In the genomic region with DNA sequence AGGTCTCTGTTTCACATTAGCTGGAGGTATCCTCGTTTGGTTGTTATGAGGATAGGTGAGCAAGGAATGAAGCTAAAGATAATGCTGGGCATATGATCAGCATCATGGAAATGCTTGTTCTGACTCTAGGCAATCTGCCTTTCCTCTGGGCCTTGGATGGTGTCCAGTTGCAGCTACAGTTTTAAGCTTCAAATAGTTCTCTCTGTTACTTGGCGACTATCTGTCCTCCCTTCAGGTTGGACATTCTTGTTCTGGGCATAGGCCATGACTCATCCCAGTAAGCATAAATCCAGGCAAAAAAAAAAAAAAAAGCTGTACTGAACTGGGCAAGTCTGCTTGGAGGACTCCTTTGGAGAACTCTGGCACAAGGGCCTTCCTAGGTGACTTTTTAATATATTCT, we compare ENCODE assay signal across 17 mouse cellular contexts.
DNase-seq lines count a peak whose midpoint lies in the region; ATAC-seq lines count a peak whose summit lies in the region.
"Had no signal": no experiment of that assay in that cellular context is flagged by ENCODE, and none has a peak within 500 bp of the region (broad histone marks: within the 10 kb centered on the region; RNA-seq: fewer than 3 reads in every experiment).

No protein-coding gene starts in this region.

- H3K4me2 ChIP-seq in heart, embryonic 11.5 days: no peak overlapping the region
- H3K4me2 ChIP-seq in liver, embryonic 12.5 days: no peak overlapping the region
- H3K4me2 ChIP-seq: forebrain, embryonic 15.5 days; liver, embryonic 13.5 days; neural tube, embryonic 13.5 days had no signal

- 32% methylated on average over 2 of the region's 2 CpGs for WGBS in heart, embryonic 11.5 days (ENCODE audit: insufficient replicate concordance)
- 54% methylated on average over 2 of the region's 2 CpGs for WGBS in liver, embryonic 12.5 days (ENCODE audit: insufficient replicate concordance)

- DNase-seq in heart, adult 18-20 months: peak; percentile 49 to 67
- DNase-seq in NIH3T3 (ENCODE audit: low read depth): peak; percentile 42
- peak; percentile 12 to 55 for DNase-seq in heart, adult 9 months (ENCODE audit: low spot score in 2 of 2)
- DNase-seq in heart, postnatal 4 days: peak; percentile 74
- no peak for DNase-seq in embryo, embryonic 11 days
- DNase-seq: cerebellum, adult 9-10 months; kidney, adult 18-20 months; kidney, postnatal 36 days; liver, embryonic 13.5 days; right cerebral cortex, postnatal 4 days had no signal

- H3K9me3 ChIP-seq in heart, embryonic 11.5 days (replicated peaks; ENCODE audit: control insufficient read depth, low read length): no peaks in the 10 kb centered on the region
- H3K9me3 ChIP-seq in liver, embryonic 12.5 days (replicated peaks): no peaks in the 10 kb centered on the region
- H3K9me3 ChIP-seq: forebrain, embryonic 15.5 days; limb, embryonic 10.5 days; liver, embryonic 13.5 days; megakaryocyte, embryonic 14.5 days; neural tube, embryonic 13.5 days had no signal

- no peak overlapping the region for H3K9ac ChIP-seq in heart, embryonic 11.5 days (ENCODE audit: low read depth, low read length)
- H3K9ac ChIP-seq in liver, embryonic 12.5 days: no peak overlapping the region
- H3K9ac ChIP-seq: forebrain, embryonic 15.5 days; liver, embryonic 13.5 days; neural tube, embryonic 13.5 days had no signal

- no peak for ATAC-seq in heart, embryonic 11.5 days (replicated peaks; ENCODE audit: insufficient number of reproducible peaks, low FRiP score, low TSS enrichment)
- ATAC-seq in liver, embryonic 12.5 days: no peak
- ATAC-seq: forebrain, embryonic 15.5 days; hindbrain, embryonic 16.5 days had no signal

- no peak overlapping the region for H3K27ac ChIP-seq in heart, embryonic 11.5 days (ENCODE audit: low read depth, low read length)
- no peak overlapping the region for H3K27ac ChIP-seq in liver, embryonic 12.5 days
- H3K27ac ChIP-seq: forebrain, embryonic 15.5 days; limb, embryonic 10.5 days; liver, embryonic 13.5 days; neural tube, embryonic 13.5 days had no signal

- H3K27me3 ChIP-seq in heart, embryonic 11.5 days (ENCODE audit: control insufficient read depth, insufficient read depth, low read length): no peaks in the 10 kb centered on the region
- no peaks in the 10 kb centered on the region for H3K27me3 ChIP-seq in liver, embryonic 12.5 days (replicated peaks)
- H3K27me3 ChIP-seq: forebrain, embryonic 15.5 days; liver, embryonic 13.5 days; megakaryocyte, embryonic 14.5 days; neural tube, embryonic 13.5 days had no signal

- H3K4me1 ChIP-seq in heart, embryonic 11.5 days (ENCODE audit: control insufficient read depth, insufficient read depth, low read length): peaks cover 4% of the 10 kb centered on the region; the same call in 1 of the 2 replicates
- H3K4me1 ChIP-seq in liver, embryonic 12.5 days: no peaks in the 10 kb centered on the region
- H3K4me1 ChIP-seq: forebrain, embryonic 15.5 days; limb, embryonic 10.5 days; liver, embryonic 13.5 days; megakaryocyte, embryonic 14.5 days had no signal

- H3K36me3 ChIP-seq in heart, embryonic 11.5 days (ENCODE audit: control insufficient read depth, insufficient read depth, low read length): no peaks in the 10 kb centered on the region
- no peaks in the 10 kb centered on the region for H3K36me3 ChIP-seq in liver, embryonic 12.5 days
- H3K36me3 ChIP-seq: forebrain, embryonic 15.5 days; limb, embryonic 10.5 days; liver, embryonic 13.5 days; neural tube, embryonic 13.5 days had no signal

- H3K4me3 ChIP-seq in heart, embryonic 11.5 days (ENCODE audit: low read depth, low read length): no peak overlapping the region
- H3K4me3 ChIP-seq in liver, embryonic 12.5 days: no peak overlapping the region
- H3K4me3 ChIP-seq: forebrain, embryonic 15.5 days; limb, embryonic 10.5 days; liver, embryonic 13.5 days; megakaryocyte, embryonic 14.5 days; neural tube, embryonic 13.5 days had no signal
